Mouse (Mus musculus) midbrain, embryonic 14.5 days (tissue): Measurements from ENCODE around the gene Rdx. TPM values are rescaled to one million over a fixed set of nuclear protein-coding genes. Genes with fewer than 3 reads are reported as not detected.

ENCODE experiments used
- ATAC-seq: fragments of 200-750 bp; cut with Nextera tagmentation; 2 replicates; pipeline ENCODE4 v1.8.0; 2017; ENCODE audit warnings: moderate number of reproducible peaks, moderate library complexity; ENCODE audit not compliant: low FRiP score, low TSS enrichment
- DNase-seq: peaks from one replicate; pipeline ENCODE4 v3.0.0-alpha.2; 2015
- H3K27ac ChIP-seq: fragments of 300-500 bp; sonication (generic); replicated peaks from 2 replicates; pipeline ENCODE4 v1.5.1; 2014; ENCODE audit warnings: mild to moderate bottlenecking, low read depth, low read length, moderate library complexity
- H3K27me3 ChIP-seq: fragments of 300-500 bp; sonication (generic); 2 replicates; pipeline ENCODE4 v1.6.1; 2014; ENCODE audit warnings: low read length, control low read depth, mixed read lengths; ENCODE audit not compliant: control insufficient read depth, insufficient read depth
- H3K36me3 ChIP-seq: fragments of 300-500 bp; sonication (generic); 2 replicates; pipeline ENCODE4 v1.6.1; 2014; ENCODE audit warnings: low read length, control low read depth; ENCODE audit not compliant: control insufficient read depth, insufficient read depth
- H3K4me1 ChIP-seq: fragments of 300-500 bp; sonication (generic); 2 replicates; pipeline ENCODE4 v1.6.1; 2014; ENCODE audit warnings: mild to moderate bottlenecking, antibody characterized with exemption, low read length, control low read depth; ENCODE audit not compliant: control insufficient read depth, insufficient read depth
- H3K4me2 ChIP-seq: fragments of 300-500 bp; sonication (generic); 2 replicates; pipeline ENCODE4 v1.6.1; 2014; ENCODE audit warnings: mild to moderate bottlenecking, low read length, moderate library complexity
- H3K4me3 ChIP-seq: fragments of 300-500 bp; sonication (generic); replicated peaks from 2 replicates; pipeline ENCODE4 v1.5.1; 2014; ENCODE audit warnings: low read depth, low read length
- H3K9ac ChIP-seq: fragments of 300-500 bp; sonication (generic); replicated peaks from 2 replicates; pipeline ENCODE4 v1.6.1; 2014; ENCODE audit warnings: mild to moderate bottlenecking, low read length, moderate library complexity
- H3K9me3 ChIP-seq: fragments of 300-500 bp; sonication (generic); 2 replicates; pipeline ENCODE4 v1.6.1; 2016; ENCODE audit warnings: low read length, control low read depth, mixed read lengths; ENCODE audit not compliant: control insufficient read depth
- WGBS: fragments of 180-500 bp; shearing (Covaris S2); extraction: QIAGEN DNeasy Blood & Tissue Kit; methylation state at CpG from one replicate; pipeline ENCODE4 v1.1.7; 2014; 5-methylcytosine and 5-hydroxymethylcytosine counted together
- polyA plus RNA-seq: library from polyadenylated mRNA; unstranded; fragments of >200 nt; fragmentation: Nextera tagmentation; extraction: Ambion mirVana; gene quantifications from 2 replicates; pipeline ENCODE4 v1.2.1, GENCODE M21; 2014

The Rdx gene
- polyA plus RNA-seq: 79.8 and 114 TPM in 2 replicates

- peak within 1 kb of the TSS; percentile 94 for H3K9ac ChIP-seq
- H3K9me3 ChIP-seq: no peaks in the 10 kb centered on the region
- no peaks in the 10 kb centered on the region for H3K36me3 ChIP-seq
- peak within 1 kb of the TSS; percentile 61 for H3K4me2 ChIP-seq
- H3K4me3 ChIP-seq: peak within 1 kb of the TSS; percentile 98
- peak within 1 kb of the TSS; percentile 98 for H3K27ac ChIP-seq
- 3% methylated on average over 17 of the region's 17 CpGs for WGBS
- no peaks in the 10 kb centered on the region for H3K27me3 ChIP-seq
- H3K4me1 ChIP-seq: peaks cover 11% of the 10 kb centered on the region; the same call in 1 of the 2 replicates
- DNase-seq (peak; percentile 42), ATAC-seq (no peak)
These were observed at the start of gene Rdx for GRCm38 (mm10) chr9:52047129-52047820. Rdx (plus strand) TSS chr9:52047173.

- H3K4me1 ChIP-seq: no peaks in the 10 kb centered on the region
- no peak overlapping the region for H3K9ac ChIP-seq
- H3K9me3 ChIP-seq: 0 out of 2 replicates have a peak, but pooled peaks cover 5% of the 10 kb centered on the region
- H3K27ac ChIP-seq: no peak overlapping the region
- H3K27me3 ChIP-seq: no peaks in the 10 kb centered on the region
- no peak overlapping the region for H3K4me2 ChIP-seq
- ATAC-seq: no peak
- no peak for DNase-seq
- H3K4me3 ChIP-seq: no peak overlapping the region
- H3K36me3 ChIP-seq: no peaks in the 10 kb centered on the region
- 71% methylated on average over 4 of the region's 4 CpGs for WGBS
These were observed 43.5 kb upstream of the Rdx start for GRCm38 (mm10) chr9:52003501-52003900.

- DNase-seq (no peak), ATAC-seq (no peak)
- Histone ChIP-seq H3K27me3 (no peaks in the 10 kb centered on the region), H3K4me2 (no peak overlapping the region), H3K27ac (no peak overlapping the region), H3K36me3 (no peaks in the 10 kb centered on the region), H3K4me1 (no peaks in the 10 kb centered on the region), H3K4me3 (no peak overlapping the region), H3K9ac (no peak overlapping the region), H3K9me3 (no peaks in the 10 kb centered on the region)
- WGBS: 47% methylated on average over 2 of the region's 2 CpGs
These were observed 39.6 kb upstream of the Rdx start for GRCm38 (mm10) chr9:52007341-52007740.

- Histone ChIP-seq H3K4me3 (no peak overlapping the region), H3K9ac (no peak overlapping the region), H3K27me3 (no peaks in the 10 kb centered on the region), H3K4me1 (no peaks in the 10 kb centered on the region), H3K4me2 (no peak overlapping the region), H3K9me3 (no peaks in the 10 kb centered on the region), H3K36me3 (no peaks in the 10 kb centered on the region), H3K27ac (no peak overlapping the region)
- DNase-seq (no peak), ATAC-seq (no peak)
- WGBS: 86% methylated on average over 1 of the region's 1 CpGs
These were observed 38.5 kb upstream of the Rdx start for GRCm38 (mm10) chr9:52008511-52008910.

- no peak for ATAC-seq
- no peaks in the 10 kb centered on the region for H3K27me3 ChIP-seq
- WGBS: 100% methylated on average over 1 of the region's 1 CpGs
These were observed 34.7 kb upstream of the Rdx start for GRCm38 (mm10) chr9:52012311-52012710.

GRCm38 (mm10) chr9:52012781-52013436 lies 34.1 kb upstream of the Rdx start:
- H3K27me3 ChIP-seq: no peaks in the 10 kb centered on the region
- no peaks in the 10 kb centered on the region for H3K9me3 ChIP-seq
- WGBS: 87% methylated on average over 5 of the region's 5 CpGs
- H3K4me1 ChIP-seq: no peaks in the 10 kb centered on the region
- no peak overlapping the region for H3K4me3 ChIP-seq
- H3K9ac ChIP-seq: no peak overlapping the region
- no peak for DNase-seq
- H3K4me2 ChIP-seq: no peak overlapping the region
- H3K27ac ChIP-seq: no peak overlapping the region
- H3K36me3 ChIP-seq: no peaks in the 10 kb centered on the region
- no peak for ATAC-seq

More at GRCm38 (mm10) chr9:52012311-52012710, 34.7 kb upstream of the Rdx start:
- H3K4me3 ChIP-seq: no peak overlapping the region
- H3K4me2 ChIP-seq: no peak overlapping the region
- no peaks in the 10 kb centered on the region for H3K4me1 ChIP-seq
- H3K36me3 ChIP-seq: no peaks in the 10 kb centered on the region
- DNase-seq: no peak
- H3K27ac ChIP-seq: no peak overlapping the region
- no peak overlapping the region for H3K9ac ChIP-seq
- H3K9me3 ChIP-seq: no peaks in the 10 kb centered on the region

GRCm38 (mm10) chr9:52013900-52014455 lies 33.0 kb upstream of the Rdx start:
- no peaks in the 10 kb centered on the region for H3K27me3 ChIP-seq

GRCm38 (mm10) chr9:52017091-52017490 lies 29.9 kb upstream of the Rdx start:
- WGBS: 86% methylated on average over 3 of the region's 3 CpGs
- Histone ChIP-seq H3K4me1 (no peaks in the 10 kb centered on the region), H3K4me2 (no peak overlapping the region), H3K27ac (no peak overlapping the region), H3K27me3 (no peaks in the 10 kb centered on the region), H3K4me3 (no peak overlapping the region), H3K36me3 (no peaks in the 10 kb centered on the region), H3K9ac (no peak overlapping the region), H3K9me3 (no peaks in the 10 kb centered on the region)
- DNase-seq (no peak), ATAC-seq (no peak)

More at GRCm38 (mm10) chr9:52013900-52014455, 33.0 kb upstream of the Rdx start:
- Histone ChIP-seq H3K4me3 (no peak overlapping the region), H3K4me1 (no peaks in the 10 kb centered on the region), H3K4me2 (no peak overlapping the region), H3K9ac (no peak overlapping the region), H3K9me3 (no peaks in the 10 kb centered on the region), H3K36me3 (no peaks in the 10 kb centered on the region), H3K27ac (no peak overlapping the region)
- DNase-seq: no peak
- 81% methylated on average over 5 of the region's 5 CpGs for WGBS
- no peak for ATAC-seq
